Mouse (Mus musculus) C2C12 (cell line): ENCODE measurements around the gene Ghr.

Experiments used
- CTCF ChIP-seq: IDR thresholded peaks from one replicate; pipeline ENCODE4 v1.5.1; 2011; ENCODE audit not compliant: control insufficient read depth, insufficient read depth, insufficient read length
- MAX ChIP-seq: IDR thresholded peaks from one replicate; pipeline ENCODE4 v1.6.1; 2011; ENCODE audit warnings: mild to moderate bottlenecking, control low read depth
- MYOD1 ChIP-seq: IDR thresholded peaks from one replicate; pipeline ENCODE4 v1.6.1; 2011; ENCODE audit warnings: low read depth; ENCODE audit not compliant: control insufficient read depth, insufficient read length
- MYOG ChIP-seq: IDR thresholded peaks from one replicate; pipeline ENCODE4 v1.6.1; 2011; ENCODE audit not compliant: control insufficient read depth, insufficient read length; ENCODE audit errors: extremely low read depth
- USF1 ChIP-seq: IDR thresholded peaks from one replicate; pipeline ENCODE4 v1.6.1; 2011; ENCODE audit warnings: low read depth, mild to moderate bottlenecking, control low read depth, moderate library complexity

DNA sequence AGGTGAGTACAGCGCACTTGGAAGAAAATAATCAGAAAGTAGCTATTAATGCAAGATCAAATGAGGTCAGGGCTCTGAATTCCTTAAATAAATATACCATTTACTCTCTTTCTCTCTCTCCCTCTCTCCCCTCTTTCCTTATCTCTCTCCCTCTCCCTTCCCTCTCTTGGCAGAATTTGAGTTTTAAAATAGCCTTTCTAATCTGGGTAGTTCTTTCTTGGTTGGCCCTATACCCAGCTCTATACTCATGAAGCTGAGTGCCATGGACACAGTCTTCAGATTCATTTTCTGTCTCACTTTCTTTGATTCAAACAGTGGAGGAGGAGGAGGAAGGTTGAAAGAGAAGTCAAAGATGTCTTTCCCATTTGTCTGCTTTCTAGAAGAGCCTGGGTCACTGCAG lies 84.3 kb downstream of the Ghr start:
- no peak for TF ChIP-seq CTCF
- no peak for TF ChIP-seq MAX
- TF ChIP-seq MYOG: no peak
- TF ChIP-seq USF1: no peak
- TF ChIP-seq MYOD1: no peak
